Mouse (Mus musculus) kidney, postnatal 10 days (tissue): ENCODE data around the gene Sstr2.

ENCODE experiments used
- DNase-seq: peaks from one replicate; pipeline ENCODE4 v3.0.0; 2021; ENCODE audit warnings: mixed read lengths

The Sstr2 gene

DNA sequence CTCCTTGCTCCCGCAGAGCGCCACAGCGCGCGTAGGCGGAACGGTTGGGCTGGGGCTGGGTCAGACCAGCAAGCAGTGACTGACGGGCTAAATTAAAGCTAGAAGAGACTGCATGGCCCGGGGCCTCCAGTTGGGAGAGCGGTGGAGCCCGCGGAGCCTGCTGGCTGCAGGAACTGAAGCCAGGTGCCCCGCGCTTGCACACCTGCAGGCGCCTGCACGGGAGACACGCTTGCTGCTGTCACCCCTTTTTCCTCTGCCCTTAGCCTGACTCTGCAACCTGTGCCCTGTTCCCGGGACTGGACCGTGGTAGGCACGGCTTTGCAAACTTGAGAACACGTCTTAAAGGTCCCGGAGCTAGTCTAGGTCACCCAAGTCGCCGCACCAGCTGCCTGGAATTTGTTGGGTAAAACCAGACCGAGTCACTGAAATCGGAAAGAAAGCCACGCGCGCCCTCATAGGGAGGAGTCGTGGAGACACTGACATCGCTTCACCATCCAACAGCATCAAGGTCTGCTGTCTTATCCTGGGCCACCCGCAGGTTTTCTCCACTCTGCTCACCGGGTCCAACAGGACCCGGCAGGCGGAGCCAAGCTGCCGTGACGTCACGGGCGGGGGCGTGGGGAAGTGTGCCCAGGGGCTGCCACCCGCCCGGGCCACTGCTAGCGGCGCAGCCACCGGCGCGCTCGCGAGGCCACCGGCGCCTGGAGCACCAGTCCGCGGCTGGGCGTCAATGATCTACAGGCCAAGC lies at the start of gene Sstr2:
Gene Sstr2 (plus strand): TSS at position 671 of the 748 bp plus-strand sequence.
- DNase-seq, result peak; percentile 89

GRCm38 (mm10) chr11:113571616-113572015 lies 47.5 kb upstream of the Sstr2 start:
- DNase-seq, result no peak

DNA sequence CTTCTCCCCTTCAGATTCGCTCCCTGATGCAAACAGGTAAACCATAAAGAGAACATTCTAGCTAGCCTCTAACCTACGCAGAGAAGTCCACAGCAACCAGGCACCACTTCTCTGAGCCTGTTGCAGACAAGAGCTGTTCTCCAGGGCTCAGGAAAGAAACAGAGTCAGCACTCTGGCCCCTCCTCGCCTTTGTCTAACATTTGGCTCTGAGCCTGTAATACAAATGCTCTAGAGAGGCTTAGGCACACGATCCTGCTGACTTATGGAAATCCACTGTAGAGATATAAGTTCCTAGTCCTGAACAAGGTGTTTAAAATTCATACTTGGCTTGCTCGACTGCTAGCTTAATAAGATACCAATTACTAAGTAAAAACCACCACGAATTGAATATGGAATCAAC lies 46.5 kb upstream of the Sstr2 start:
- DNase-seq, result no peak

DNA sequence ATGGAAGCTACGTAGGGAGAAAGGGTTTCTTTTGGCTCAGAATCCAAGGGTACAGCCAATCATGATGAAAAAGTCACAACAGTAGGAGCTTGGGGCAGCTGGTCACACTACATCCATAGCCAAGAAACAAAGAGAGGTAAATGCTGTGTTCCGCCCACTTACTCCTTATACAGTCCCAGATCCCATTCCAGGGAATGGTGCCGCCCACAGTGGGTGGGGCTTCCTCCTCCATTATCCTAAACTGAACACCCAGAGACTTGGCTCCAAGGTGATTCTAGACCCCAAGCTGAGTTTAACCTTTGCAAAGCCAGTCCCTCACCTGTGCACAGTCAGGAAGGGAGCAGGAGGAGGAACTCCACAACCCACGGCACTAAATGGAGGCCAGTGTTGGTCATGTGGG lies 41.9 kb upstream of the Sstr2 start:
- no peak for DNase-seq

- DNase-seq, result no peak
Observed at GRCm38 (mm10) chr11:113583879-113584661, 35.1 kb upstream of the Sstr2 start.

DNA sequence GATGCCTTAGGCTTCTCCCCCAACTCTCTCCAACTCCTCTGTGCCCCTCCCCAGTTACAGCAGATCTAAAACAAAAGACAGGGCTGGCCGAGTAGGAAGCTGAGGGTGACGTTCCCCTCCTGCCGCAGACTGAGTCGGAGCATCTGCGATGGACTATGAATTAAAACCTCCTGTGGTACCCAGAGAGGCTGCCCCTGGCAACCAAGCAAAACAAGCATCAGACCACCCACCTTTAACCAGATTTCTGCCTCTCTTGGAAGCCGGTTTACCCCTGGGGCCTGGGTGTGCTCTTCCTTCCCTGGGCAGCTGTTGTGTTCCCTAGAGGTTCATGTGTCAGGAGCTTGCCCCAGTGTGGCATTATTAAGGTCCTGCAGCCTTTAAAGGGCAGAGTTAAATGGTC lies 32.7 kb upstream of the Sstr2 start:
- no peak for DNase-seq

DNA sequence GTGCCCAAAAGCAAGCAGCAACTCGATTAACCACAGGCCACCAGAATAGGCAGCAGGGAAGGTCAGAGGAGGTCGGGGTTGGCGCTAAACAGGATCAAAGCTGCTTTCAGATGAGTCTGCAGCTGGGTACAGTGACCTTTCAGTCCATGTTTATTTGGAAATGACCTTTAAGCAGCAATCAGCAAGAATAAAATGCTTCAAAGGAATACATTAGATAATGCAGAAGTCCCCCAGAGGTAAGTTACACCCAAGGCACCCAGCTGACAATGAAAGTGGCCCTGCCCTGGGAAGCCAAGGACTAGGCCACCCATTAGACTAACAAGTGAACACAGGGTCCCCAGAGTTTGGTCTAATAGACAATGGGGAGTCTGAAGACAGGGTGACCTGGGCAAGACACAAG lies 30.2 kb upstream of the Sstr2 start:
- DNase-seq, result no peak

- no peak for DNase-seq
Observed at GRCm38 (mm10) chr11:113595144-113595543, 24.0 kb upstream of the Sstr2 start.

GRCm38 (mm10) chr11:113597632-113598031 lies 21.5 kb upstream of the Sstr2 start:
- DNase-seq, result no peak

GRCm38 (mm10) chr11:113600526-113601245 lies 18.5 kb upstream of the Sstr2 start:
- DNase-seq, result no peak

DNA sequence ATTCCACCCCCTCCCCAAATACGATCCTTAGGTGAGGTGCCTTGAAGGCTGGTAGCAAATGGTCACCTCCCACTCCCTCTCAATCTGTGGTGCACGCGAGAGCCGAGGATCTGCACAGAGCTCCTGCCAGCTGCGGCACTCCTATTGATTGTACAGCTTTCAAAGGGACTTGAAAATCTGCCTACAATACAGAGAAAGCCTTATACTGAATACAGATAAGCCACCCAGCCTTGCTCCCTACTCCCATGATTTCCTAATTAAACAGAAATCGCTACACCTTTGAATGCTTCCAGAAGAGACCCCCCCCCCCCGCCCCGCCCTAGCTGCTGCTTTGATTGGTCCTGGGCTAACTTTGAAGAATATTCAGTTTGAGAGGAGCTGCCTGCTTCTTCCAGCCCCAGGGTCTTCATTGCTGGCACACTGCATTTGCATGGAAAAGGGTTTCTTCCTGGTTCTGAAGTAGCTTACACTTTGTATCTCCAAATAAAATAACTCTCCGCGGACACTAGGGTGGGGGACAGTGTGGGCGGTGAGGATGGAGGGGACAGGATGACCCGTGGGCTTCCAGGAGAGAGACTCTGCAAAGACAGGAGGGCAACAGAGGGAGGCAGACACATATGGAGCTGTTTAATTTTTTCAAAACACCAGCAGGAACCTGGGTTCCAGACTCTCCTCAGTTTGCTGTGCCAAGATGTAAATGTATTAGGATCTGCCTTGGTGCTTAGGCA lies 17.4 kb upstream of the Sstr2 start:
- DNase-seq, result no peak

GRCm38 (mm10) chr11:113607556-113607955 lies 11.6 kb upstream of the Sstr2 start:
- DNase-seq, result no peak

DNA sequence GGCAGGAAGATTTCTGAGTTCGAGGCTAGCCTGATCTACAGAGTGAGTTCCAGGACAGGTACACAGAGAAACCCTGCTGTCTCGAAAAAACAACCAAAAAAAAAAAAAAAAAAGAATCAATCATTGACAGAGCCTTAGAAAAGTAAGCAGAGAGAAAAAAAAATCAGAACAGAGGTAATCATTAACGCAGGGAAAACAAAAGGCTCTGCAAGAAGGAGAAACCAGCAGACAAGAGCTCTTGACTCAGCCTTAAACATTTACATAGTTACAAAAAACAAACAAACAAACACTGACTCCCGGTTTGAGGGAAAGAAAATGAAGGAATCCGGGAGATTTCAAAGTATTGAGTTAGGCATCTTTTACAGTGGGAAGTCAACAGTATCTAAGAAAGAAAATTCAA lies 9.6 kb upstream of the Sstr2 start:
- no peak for DNase-seq

- DNase-seq, result peak; percentile 68
Observed at GRCm38 (mm10) chr11:113610266-113610665, 8.9 kb upstream of the Sstr2 start.

DNA sequence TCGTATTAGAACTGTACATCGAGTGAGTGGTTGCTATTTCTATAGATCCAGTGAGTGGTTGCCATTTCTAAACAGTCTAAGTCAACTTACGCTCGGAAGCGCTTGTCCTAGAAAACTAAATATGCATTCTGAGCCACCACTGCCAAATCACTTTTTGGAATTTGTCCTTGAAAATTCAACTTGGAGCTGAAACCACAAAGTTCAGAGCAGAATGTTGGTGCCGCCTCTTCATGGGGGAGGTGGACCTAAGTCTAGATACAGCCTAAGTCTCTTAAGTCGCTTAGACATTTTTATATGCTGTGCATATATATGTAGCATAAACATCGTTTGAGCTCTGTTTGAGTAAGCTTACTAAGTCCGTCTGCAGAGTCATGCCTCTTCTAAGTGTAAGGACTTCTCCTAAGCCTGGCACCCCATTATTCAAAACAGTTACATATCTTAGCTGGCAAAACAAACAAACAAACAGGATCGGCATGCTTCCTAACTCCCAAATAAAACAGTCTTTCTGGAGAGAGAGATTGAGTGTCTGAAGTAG lies 8.0 kb upstream of the Sstr2 start:
- DNase-seq, result no peak

DNA sequence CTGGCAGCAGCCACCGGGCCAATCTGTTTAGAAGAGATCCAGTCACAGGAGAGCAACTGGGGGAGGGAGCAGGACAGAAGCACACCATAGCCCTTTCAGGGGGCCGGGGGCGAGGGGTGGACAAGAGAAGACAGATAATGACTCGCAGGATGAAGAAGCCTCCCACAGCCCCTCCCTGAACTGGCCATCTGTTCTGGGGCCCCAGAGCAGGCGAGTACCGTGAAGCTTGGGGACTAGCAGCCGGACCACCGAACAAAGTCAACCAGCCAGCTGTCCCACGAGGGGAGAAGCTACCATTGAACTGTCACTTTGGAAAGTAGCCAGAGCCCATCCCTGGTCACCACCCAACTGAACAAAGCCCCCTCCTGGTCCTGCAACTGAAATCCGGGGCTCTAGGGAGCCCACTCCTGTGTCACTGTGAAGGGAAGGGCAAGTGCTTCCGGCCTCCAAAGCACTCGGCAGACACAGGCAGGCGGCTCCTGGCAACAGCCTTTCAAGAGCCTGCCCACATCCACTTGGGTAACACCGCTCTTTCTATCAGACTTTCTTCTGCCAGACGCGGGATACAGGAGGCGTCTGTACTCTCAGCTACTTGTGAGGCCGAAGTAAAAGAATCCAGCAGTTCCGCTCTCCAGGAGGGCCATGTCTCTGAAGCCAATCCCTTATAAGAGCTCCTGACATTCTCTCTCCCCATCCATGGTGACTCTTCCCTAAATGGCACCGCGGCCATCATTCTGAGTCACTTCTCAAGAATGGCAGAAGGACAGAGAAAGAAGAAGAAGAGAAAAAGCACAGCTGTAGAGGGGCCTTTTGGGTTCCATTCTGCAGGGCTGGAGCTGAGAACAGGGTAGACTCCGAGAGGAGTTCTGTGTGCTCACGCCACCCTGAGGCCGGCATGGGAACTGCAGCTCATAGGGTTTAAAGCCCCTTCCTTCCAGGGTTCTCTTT lies 7.2 kb upstream of the Sstr2 start:
- DNase-seq, result peak; percentile 59

- no peak for DNase-seq
Observed at GRCm38 (mm10) chr11:113614476-113614875, 4.7 kb upstream of the Sstr2 start.

DNA sequence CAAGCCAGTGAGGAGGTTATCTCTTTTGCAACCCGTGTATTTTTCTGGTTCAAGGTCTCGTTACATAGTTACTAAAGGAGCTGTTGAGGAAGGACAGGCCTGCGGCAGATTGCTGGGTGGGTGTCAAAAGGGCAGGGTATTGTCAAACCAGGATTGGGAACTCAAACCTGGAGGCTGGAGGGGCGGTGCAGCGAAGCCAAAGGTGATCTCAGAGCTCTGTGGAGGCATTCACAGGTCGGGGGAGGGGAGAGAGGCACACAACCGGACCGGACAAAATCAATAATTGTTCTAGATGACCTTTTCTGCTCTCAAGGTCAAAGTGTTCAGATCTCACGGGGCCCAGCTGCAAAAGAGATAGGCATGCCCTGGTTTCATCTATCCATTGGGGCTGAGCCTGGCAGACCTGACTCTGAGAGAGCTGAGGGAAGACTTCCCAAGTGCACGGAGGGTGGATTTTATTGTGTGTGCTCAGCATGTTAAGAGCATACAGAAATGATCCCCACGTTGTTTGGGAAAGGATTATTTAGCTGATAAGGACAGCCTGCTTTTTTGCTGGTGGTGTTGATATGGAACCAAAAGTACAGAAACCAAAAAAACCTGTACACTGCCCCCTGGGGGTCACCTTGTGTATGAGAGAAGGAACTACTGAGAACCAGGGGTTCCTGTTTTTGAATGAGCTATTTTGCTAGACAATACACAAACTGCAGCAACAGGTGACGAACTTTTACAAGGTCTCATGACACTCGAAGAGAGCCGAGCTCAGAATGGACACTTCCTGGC lies 1.8 kb upstream of the Sstr2 start:
- DNase-seq, result peak; percentile 86

DNA sequence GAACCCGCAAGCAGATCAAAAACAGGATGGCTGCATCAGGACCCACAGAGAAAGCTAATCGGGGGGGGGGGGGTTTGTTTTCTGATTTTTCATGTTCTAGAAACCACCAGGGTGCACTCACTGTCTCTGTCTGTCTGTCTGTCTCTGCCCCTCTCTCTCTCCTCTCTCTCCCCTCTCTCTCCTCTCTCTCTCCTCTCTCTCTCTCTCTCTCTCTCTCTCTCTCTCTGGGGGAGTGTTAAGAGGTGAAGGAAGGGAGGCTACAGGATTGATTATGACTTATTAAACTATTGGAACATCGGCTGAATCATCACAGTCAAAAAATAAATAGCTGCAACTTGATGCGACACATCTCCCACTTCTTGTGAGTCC lies 855 bp upstream of the Sstr2 start:
- DNase-seq, result no peak

DNA sequence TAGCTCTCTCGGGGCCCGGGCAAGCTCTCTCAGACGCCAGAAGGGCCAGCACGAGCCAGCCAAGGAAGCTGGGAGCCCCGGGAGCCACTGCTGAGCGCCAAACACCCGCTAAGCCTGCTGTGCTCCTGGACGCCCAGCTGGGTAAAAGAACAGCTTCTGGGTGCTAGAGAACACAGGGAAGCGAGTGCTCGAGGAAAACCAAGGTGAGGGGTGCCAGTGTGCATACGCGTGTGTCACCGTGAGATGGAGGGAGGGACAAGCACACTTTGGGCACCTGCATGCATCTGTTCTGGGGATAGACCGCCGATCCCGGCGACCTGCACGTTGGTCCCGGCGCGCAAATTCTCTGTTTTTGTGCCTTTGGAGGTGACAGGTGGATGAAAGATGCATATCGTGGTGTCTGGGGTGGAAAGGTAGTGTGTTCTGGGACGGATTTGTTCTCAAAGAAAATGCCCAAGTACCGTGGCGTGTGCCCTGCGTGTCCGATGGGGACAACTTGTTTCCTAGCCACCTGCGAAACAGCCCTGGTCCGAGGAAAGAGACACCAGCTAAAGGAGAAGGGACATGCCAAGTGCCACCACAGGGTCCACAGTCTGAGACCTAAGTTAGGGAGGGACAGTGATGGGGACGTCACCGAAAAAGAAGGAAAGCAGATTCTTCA lies 408 bp downstream of the Sstr2 start:
- DNase-seq, result no peak
